Mouse (Mus musculus): ENCODE data around the gene Mmp25. TPM values are rescaled to one million over a fixed set of nuclear protein-coding genes. Genes with fewer than 3 reads are reported as not detected.

The Mmp25 gene
- polyA plus RNA-seq, 1 experiment from 2014 or later, result 0.26 TPM

GRCm38 (mm10) chr17:23585721-23586491 is 59.2 kb downstream of the Mmp25 start:
- peak; percentile 53 for ATAC-seq (ENCODE audit: insufficient number of reproducible peaks, insufficient read depth, low FRiP score, low read depth)
- WGBS, result 1% methylated on average over 22 of the region's 22 CpGs

DNA sequence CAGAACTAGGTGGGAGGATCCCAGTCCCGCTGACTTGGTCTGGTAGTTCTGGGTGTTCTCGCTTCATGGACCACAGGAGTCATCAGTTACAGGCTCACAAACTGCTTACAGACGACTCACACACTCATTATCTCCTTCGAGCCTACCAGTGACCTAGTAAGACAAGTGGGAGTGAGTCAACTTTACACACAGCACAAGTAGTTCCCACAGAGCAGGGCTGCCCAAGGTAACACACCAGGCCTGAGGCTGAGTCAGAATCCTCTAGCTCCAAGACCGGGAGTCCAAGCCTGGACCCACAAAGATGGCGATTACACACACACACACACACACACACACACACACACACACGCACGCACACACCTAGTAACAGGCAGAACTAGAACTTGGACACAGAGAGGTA is 60.3 kb downstream of the Mmp25 start:
- no peak overlapping the region for H3K27ac ChIP-seq (replicated peaks in 1 of 2; ENCODE audit: control insufficient read depth in 1 of 2, insufficient read depth in 1 of 2, low read depth in 2 of 2, low read length in 2 of 2)
- H3K36me3 ChIP-seq (ENCODE audit: control insufficient read depth, insufficient read depth, low read length), result peaks cover 24% of the 10 kb centered on the region
- H3K9me3 ChIP-seq (ENCODE audit: control insufficient read depth, low read length), result no peaks in the 10 kb centered on the region
- no peak overlapping the region; a peak in 1 of 4 replicates for H3K4me3 ChIP-seq (ENCODE audit: control insufficient read depth in 1 of 2, insufficient read depth in 1 of 2, low read depth in 1 of 2, low read length in 2 of 2)
- no peaks in the 10 kb centered on the region for H3K27me3 ChIP-seq (ENCODE audit: control insufficient read depth, insufficient read depth, low read length)
- no peak for ATAC-seq (ENCODE audit: insufficient number of reproducible peaks, insufficient read depth, low FRiP score, low read depth)
- peak overlapping the region; percentile 85 for H3K4me2 ChIP-seq (ENCODE audit: low read length)
- peaks cover 3 to 13% of the 10 kb centered on the region in 2 experiments; a peak in 3 of 4 replicates for H3K4me1 ChIP-seq (ENCODE audit: control insufficient read depth in 2 of 2, insufficient read depth in 2 of 2, low read length in 2 of 2)
- WGBS, result 79% methylated on average over 8 of the region's 8 CpGs
- no peak overlapping the region; the same call in 1 of the 2 replicates for H3K9ac ChIP-seq (ENCODE audit: low read length)

More at GRCm38 (mm10) chr17:23585721-23586491, 59.2 kb downstream of the Mmp25 start:
- peak overlapping the region; percentile 72 to 82 for H3K4me3 ChIP-seq (ENCODE audit: control insufficient read depth in 1 of 2, insufficient read depth in 1 of 2, low read depth in 1 of 2, low read length in 2 of 2)
- peak overlapping the region; percentile 85 for H3K4me2 ChIP-seq (ENCODE audit: low read length)
- no peak overlapping the region for H3K27ac ChIP-seq (replicated peaks in 1 of 2; ENCODE audit: control insufficient read depth in 1 of 2, insufficient read depth in 1 of 2, low read depth in 2 of 2, low read length in 2 of 2)
- peak overlapping the region; percentile 82 for H3K9ac ChIP-seq (ENCODE audit: low read length)
- H3K36me3 ChIP-seq (ENCODE audit: control insufficient read depth, insufficient read depth, low read length), result peaks cover 13% of the 10 kb centered on the region
- peaks cover 3 to 13% of the 10 kb centered on the region in 2 experiments; a peak in 3 of 4 replicates for H3K4me1 ChIP-seq (ENCODE audit: control insufficient read depth in 2 of 2, insufficient read depth in 2 of 2, low read length in 2 of 2)
- no peaks in the 10 kb centered on the region for H3K9me3 ChIP-seq (ENCODE audit: control insufficient read depth, low read length)
- no peaks in the 10 kb centered on the region for H3K27me3 ChIP-seq (ENCODE audit: control insufficient read depth, insufficient read depth, low read length)

Other genes with a start within 250 kb of the Mmp25 start
- not detected in 2 replicates for gene Vmn2r117, start 165.6 kb downstream of the Mmp25 start, polyA plus RNA-seq (2014; fragmentation: Nextera tagmentation; extraction: Ambion mirVana)
- gene Zfp213, start 81.0 kb downstream of the Mmp25 start, polyA plus RNA-seq (2014; fragmentation: Nextera tagmentation; extraction: Ambion mirVana), result 13.8 and 14.0 TPM in 2 replicates
- gene Zfp13, start 45.8 kb downstream of the Mmp25 start, polyA plus RNA-seq (2014; fragmentation: Nextera tagmentation; extraction: Ambion mirVana), result 7.0 and 8.9 TPM in 2 replicates
- gene Zscan10, start 44.4 kb downstream of the Mmp25 start, polyA plus RNA-seq (2014; fragmentation: Nextera tagmentation; extraction: Ambion mirVana), result not detected in 2 replicates
- gene Bicdl2, start 15.2 kb upstream of the Mmp25 start, polyA plus RNA-seq (2014; fragmentation: Nextera tagmentation; extraction: Ambion mirVana), result 0.15 and 0.16 TPM in 2 replicates
- gene Hcfc1r1, start 28.3 kb upstream of the Mmp25 start, polyA plus RNA-seq (2014; fragmentation: Nextera tagmentation; extraction: Ambion mirVana), result 403 and 405 TPM in 2 replicates
- 31.1 and 35.0 TPM in 2 replicates for gene Thoc6, start 28.6 kb upstream of the Mmp25 start, polyA plus RNA-seq (2014; fragmentation: Nextera tagmentation; extraction: Ambion mirVana)
- 107 and 114 TPM in 2 replicates for gene Tnfrsf12a, start 32.2 kb upstream of the Mmp25 start, polyA plus RNA-seq (2014; fragmentation: Nextera tagmentation; extraction: Ambion mirVana)
- gene Cldn6, start 34.0 kb upstream of the Mmp25 start, polyA plus RNA-seq (2014; fragmentation: Nextera tagmentation; extraction: Ambion mirVana), result 0.42 TPM in 1 of 2 replicates, not detected in the other
- gene Cldn9, start 38.7 kb upstream of the Mmp25 start, polyA plus RNA-seq (2014; fragmentation: Nextera tagmentation; extraction: Ambion mirVana), result 0.14 TPM in 1 of 2 replicates, not detected in the other
- not detected in 2 replicates for gene 1520401A03Rik, start 77.5 kb upstream of the Mmp25 start, polyA plus RNA-seq (2014; fragmentation: Nextera tagmentation; extraction: Ambion mirVana)
- 27.2 and 28.1 TPM in 2 replicates for gene Pkmyt1, start 81.1 kb upstream of the Mmp25 start, polyA plus RNA-seq (2014; fragmentation: Nextera tagmentation; extraction: Ambion mirVana)
- gene Paqr4, start 95.6 kb upstream of the Mmp25 start, polyA plus RNA-seq (2014; fragmentation: Nextera tagmentation; extraction: Ambion mirVana), result 10.6 and 12.7 TPM in 2 replicates
- gene Kremen2, start 100.6 kb upstream of the Mmp25 start, polyA plus RNA-seq (2014; fragmentation: Nextera tagmentation; extraction: Ambion mirVana), result not detected in 2 replicates
- gene Flywch1, start 126.3 kb upstream of the Mmp25 start, polyA plus RNA-seq (2014; fragmentation: Nextera tagmentation; extraction: Ambion mirVana), result 42.4 TPM in 2 replicates
- 4.4 and 5.1 TPM in 2 replicates for gene Flywch2, start 140.8 kb upstream of the Mmp25 start, polyA plus RNA-seq (2014; fragmentation: Nextera tagmentation; extraction: Ambion mirVana)
- gene Srrm2, start 145.3 kb upstream of the Mmp25 start, polyA plus RNA-seq (2014; fragmentation: Nextera tagmentation; extraction: Ambion mirVana), result 300 and 318 TPM in 2 replicates
- gene Elob, start 183.9 kb upstream of the Mmp25 start, polyA plus RNA-seq (2014; fragmentation: Nextera tagmentation; extraction: Ambion mirVana), result 950 and 1,075 TPM in 2 replicates
- gene Prss33, start 190.8 kb upstream of the Mmp25 start, polyA plus RNA-seq (2014; fragmentation: Nextera tagmentation; extraction: Ambion mirVana), result not detected in 2 replicates
- gene Prss32, start 198.6 kb upstream of the Mmp25 start, polyA plus RNA-seq (2014; fragmentation: Nextera tagmentation; extraction: Ambion mirVana), result not detected in 2 replicates
- gene Prss41, start 198.9 kb upstream of the Mmp25 start, polyA plus RNA-seq (2014; fragmentation: Nextera tagmentation; extraction: Ambion mirVana), result not detected in 2 replicates
- not detected in 2 replicates for gene Prss21, start 222.8 kb upstream of the Mmp25 start, polyA plus RNA-seq (2014; fragmentation: Nextera tagmentation; extraction: Ambion mirVana)
- not detected in 2 replicates for gene Dcpp1, start 235.6 kb upstream of the Mmp25 start, polyA plus RNA-seq (2014; fragmentation: Nextera tagmentation; extraction: Ambion mirVana)
- gene Dcpp2, start 235.6 kb upstream of the Mmp25 start, polyA plus RNA-seq (2014; fragmentation: Nextera tagmentation; extraction: Ambion mirVana), result not detected in 2 replicates